Mouse (Mus musculus) ES-CJ7 (cell line): ENCODE data around the gene Vezf1.
A peak's percentile ranks its signal among the peaks of the same experiment; 100 is the strongest.

Experiments used
- DNase-seq: peaks from one replicate; pipeline ENCODE4 v3.0.0; 2011; ENCODE audit warnings: low read depth, low spot score

Gene Vezf1

DNA sequence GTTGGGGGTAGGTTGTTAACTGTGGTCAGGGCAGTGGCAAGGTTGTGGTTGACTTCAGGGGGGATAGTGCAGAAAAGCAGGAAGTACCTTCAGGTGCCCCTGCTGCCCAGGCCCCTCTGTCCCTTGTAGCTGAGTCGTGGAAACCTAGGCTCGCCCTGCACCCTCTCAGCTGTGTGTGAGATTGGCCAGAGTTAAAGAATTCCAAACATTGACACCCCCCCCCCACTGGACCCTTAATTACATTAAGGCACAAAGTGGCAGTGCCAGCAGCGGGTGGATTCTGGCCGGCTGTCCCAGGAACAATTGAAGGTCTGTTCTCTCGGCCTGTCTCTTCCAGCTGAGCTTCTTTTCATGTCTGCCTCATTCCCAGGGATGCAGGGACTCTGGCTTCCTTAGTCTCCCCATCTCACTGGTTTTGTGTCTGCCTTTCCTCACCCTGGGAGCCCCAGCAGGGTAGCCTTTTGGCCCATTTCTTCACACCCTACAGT, 58.3 kb downstream of the Vezf1 start:
- DNase-seq, result no peak

DNA sequence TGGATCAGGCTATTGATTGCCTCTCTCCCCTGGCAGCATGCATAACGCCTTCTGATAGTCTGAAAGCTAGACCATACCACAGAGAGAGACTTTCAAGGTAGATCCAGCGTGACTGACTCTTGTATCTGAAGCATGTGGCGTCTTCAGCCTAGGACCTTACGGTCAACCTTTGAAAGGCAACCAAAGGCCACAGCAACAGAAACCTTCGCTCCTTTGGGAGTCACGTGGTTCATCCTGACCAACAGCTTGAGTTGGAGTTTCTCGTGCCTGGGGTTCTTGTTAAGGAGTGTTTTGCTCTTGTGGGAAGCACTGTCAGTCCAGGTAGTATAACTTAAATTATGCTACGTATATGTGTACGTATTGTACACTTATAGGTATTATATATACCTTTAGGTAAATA, 60.4 kb downstream of the Vezf1 start:
- DNase-seq, result no peak

DNA sequence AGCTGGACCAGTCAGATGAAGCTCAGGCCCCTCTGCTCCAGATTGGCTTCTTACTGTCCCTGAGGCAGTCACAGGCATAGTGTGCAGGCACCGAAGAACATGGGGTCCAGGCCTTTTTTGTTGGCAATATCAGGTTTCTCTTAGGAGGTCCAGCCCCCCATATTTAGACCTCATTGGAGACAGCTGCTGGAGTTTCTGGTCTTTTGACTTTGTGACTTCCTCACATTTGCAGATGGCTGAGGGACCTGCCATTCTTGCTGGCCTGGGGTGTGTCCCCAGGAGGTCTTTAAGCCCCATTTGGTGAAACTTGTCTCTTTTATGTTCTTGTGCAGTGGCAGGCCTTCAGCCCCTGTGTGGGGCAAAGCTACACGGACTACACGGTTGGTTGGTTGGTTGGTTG, 61.2 kb downstream of the Vezf1 start:
- DNase-seq, result no peak

DNA sequence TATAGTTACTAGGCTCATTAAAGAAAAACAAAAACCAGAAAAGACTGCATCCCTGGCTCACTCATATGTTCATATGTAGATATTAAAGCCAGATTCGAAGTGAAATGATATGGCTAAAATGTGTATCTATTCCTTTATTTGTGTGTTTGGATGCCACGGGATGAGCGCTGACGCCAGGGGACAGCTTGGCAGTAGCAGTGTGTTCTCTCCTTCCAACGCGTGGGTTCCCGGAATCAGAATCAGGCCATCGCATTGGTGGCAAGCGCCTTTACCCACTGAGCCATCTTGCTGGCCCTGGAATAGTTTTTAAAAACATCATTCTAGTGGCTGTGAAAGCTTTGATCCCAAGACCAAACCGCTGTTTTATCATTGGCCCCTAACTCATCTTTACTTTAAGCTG, 61.9 kb downstream of the Vezf1 start:
- no peak for DNase-seq

DNA sequence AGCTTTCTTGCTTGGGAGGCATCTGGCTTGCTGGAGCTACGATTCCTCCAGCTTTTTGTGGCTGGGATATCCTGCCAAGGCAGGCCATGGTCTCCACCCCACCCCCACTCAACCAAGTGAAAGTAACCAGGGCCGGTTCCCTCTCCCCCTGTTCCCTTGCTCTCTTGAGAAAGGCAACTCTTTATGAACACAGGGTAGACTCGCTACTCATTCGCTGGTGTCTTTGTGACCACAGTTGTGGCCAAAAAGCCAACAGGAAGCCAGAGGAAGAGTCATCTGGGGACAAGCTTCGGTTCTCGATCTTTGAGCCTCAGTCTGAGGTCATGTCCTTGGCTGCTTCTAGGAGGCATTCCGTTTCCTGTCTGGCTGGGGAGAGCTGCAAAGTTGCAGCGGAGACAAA, 63.8 kb downstream of the Vezf1 start:
- DNase-seq, result peak; percentile 31
